Mouse (Mus musculus) frontal cortex, postnatal 10 days (tissue): Measurements from ENCODE around the gene Ppa1.

Experiments used
- DNase-seq, 2 experiments: peaks; one replicate each; pipeline ENCODE4 v3.0.0; 2022; ENCODE audit warnings: low spot score in 2 of 2, mixed read lengths in 1 of 2

The Ppa1 gene

DNA sequence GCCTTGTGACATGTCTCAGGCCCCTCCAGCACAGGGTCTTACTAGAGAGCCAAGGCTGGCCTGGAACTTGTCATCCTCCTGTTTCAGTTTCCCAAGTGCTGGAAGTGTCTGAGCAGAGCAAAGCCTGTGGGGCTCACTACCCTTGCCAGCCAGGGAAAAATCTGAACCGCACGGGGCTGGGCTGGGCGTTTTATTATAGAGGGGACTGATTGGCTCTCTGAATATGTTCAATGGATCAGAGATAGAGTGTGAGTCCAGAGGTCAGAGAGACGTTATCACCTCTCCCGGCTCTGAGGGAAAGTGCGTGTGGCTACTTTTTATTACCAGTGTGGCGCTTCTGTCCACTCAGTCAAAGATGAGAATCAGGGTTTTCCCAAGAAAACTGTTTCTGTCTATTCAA is 1.8 kb upstream of the Ppa1 start:
- no peak for DNase-seq

DNA sequence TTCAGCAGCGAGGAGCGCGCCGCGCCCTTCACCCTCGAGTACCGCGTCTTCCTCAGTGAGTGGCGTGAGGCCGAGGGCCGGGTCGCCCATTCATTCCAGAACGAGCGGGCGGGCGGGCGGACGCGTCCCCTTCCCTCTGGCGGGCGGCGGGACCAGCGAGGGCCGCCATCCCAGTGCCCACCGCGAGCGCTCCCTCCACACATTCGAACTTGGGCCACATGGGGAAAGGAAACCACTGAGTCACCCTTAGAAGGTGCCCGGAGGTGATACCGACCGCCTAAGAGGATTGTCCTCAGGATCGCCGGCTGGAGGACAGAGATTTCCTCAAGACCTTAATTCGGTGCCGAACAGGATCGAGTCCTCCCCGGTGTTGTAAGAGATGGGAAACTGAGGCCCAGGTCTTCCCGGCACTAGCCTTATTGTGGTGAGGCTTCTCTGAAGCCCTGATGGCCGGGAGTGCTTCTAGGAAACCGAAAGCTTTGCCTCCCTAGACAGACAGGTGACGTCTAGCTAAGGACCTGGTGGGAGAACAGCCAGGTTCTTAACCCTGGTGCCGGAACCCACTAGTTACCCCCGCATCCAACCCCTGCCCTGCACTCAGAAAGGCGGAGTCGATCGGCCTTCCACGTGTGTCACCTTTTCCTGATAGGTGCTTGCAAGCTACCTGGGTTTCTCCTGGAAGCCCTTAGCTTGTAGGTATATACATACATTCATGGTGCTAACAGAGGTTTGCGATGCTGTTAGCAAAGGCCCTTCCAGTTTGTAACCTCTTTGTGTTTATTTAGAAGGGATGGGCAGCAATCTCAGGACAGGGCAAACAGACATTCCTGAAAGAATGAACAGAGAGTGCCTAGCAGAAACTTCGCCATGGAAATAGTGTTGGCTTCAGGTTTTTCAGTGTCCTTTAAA is 639 bp downstream of the Ppa1 start:
- no peak for DNase-seq

DNA sequence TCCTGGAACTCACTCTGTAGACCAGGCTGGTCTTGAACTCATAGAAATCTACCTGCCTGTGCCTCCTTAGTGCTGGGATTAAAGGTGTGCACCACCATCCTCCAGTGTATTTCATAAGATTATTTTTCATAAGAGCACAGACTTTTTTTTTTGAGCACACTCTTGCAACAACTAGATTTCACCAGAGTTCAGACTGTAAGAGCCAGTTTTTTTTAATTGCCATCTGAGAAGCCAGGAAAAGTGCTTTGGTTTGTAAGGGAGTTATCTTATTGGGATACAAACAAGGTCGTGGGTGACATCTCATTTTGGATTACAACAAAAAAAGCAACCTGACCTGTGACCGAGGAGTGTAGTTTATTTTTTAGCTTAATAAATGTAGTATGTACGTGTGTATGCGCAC is 5.8 kb downstream of the Ppa1 start:
- no peak for DNase-seq

- no peak for DNase-seq
These were observed 6.3 kb downstream of the Ppa1 start for GRCm38 (mm10) chr10:61654691-61655090.

- no peak for DNase-seq
These were observed 6.8 kb downstream of the Ppa1 start for GRCm38 (mm10) chr10:61655188-61655587.

GRCm38 (mm10) chr10:61656928-61657882 is 8.9 kb downstream of the Ppa1 start:
- no peak for DNase-seq

DNA sequence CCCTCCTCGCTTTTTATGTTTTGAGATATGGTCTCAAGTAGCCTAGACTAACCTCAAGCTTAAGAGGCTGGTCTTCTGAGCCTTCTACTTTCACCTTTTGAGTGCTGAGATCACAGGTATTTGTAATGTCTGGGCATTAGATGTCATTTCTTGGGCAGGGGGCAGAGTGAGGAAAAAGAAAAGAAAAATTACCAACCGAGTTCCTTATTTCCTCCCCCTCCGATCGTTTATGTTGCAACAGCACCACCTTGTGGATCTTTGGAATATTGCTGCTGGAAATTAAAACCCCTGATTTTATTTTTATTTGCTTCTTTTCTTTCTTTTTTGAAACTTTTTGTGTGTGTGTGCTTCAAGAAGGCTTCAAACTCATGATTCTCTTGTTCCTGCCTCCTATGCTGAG is 9.6 kb downstream of the Ppa1 start:
- no peak for DNase-seq

GRCm38 (mm10) chr10:61661887-61662286 is 13.5 kb downstream of the Ppa1 start:
- DNase-seq, result no peak

DNA sequence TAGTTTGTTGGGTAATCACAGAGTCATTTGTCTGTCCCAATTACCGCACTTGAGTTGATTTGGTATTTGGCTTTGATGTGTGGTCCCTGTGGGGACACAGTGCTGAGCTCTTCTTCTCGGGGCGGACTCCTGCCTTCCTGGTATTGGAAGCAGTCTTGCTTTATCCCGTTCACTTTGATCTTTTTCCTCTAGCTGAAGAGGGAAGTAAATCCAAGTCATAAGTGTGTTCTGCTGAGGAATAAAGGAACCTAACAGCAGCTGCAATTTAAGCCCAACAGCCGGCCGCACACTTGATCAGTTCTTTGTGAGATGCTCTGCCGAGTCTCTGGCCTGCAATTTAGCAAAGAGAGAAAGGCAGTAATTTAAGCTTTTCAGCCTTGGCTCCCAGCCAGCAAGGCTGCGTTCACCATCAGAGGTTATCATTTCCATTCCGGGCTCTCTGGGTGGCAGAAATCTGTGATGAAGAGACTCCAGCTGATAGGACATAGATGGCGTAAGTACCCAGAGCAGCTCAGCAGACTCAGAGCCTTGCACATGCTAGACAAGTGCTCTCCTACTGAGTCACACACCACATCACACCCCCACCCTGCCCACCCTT is 14.1 kb downstream of the Ppa1 start:
- peak; percentile 39 to 45 for DNase-seq

GRCm38 (mm10) chr10:61665111-61665510 is 16.8 kb downstream of the Ppa1 start:
- no peak for DNase-seq

DNA sequence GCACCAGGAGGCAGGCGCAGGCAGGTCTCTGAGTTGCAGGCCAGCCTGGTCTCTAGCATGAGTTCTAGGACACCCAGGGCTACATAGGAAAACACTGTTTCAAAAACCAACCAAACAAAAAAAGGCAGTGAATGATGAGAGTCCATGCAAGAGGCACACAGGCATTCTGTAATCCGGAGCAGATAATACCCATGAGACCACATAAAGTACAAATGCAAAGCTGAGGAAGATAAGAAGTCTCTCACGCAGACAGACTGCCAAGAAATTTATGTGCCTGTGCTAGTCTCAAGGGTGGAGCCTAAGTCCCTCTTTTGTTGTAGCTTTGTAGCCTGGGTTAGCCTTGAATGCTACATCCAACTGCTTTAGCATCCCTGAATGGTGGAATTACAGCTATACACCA is 17.3 kb downstream of the Ppa1 start:
- no peak for DNase-seq

DNA sequence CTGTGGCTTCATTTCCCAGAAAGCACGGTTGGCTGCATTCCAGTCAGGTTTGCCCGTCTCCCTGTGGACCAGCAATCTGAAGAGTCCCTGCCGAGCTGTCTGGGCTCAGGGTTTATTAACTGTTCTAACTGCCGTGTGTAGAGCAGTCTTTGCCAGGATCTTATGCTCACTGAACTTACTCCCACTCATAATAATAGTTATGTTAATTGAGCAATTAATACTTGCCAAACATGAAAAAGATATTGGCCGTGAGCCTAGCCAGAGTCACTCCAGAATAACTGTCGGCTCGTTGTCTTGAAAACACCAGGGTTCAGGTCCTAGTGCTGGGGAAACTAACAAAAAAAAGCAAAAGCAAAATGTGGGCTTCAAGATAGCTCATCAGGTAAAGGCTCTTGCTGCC is 20.9 kb downstream of the Ppa1 start:
- DNase-seq, result no peak

- no peak for DNase-seq
These were observed 21.5 kb downstream of the Ppa1 start for GRCm38 (mm10) chr10:61669896-61670295.

DNA sequence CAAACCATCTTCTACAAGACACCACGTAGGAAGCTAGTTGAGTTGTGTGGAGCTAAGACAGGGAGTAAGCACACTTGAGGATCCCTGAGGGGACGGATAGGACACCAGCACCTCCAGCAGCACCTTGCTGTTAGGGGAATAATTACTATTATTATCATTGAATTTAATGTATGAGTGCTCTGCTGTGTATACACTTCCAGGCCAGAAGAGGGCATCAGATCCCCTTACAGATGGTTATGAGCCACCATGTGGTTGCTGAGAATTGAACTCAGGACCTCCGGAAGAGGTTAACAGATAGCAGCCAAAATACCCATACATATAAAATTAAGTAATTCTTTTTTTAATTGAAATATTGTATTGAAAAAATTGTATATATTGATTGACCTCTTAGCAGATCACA is 22.4 kb downstream of the Ppa1 start:
- DNase-seq, result no peak

- DNase-seq, result no peak
These were observed 27.6 kb downstream of the Ppa1 start for GRCm38 (mm10) chr10:61675935-61676334.

- no peak for DNase-seq
These were observed 31.2 kb downstream of the Ppa1 start for GRCm38 (mm10) chr10:61679545-61679944.

DNA sequence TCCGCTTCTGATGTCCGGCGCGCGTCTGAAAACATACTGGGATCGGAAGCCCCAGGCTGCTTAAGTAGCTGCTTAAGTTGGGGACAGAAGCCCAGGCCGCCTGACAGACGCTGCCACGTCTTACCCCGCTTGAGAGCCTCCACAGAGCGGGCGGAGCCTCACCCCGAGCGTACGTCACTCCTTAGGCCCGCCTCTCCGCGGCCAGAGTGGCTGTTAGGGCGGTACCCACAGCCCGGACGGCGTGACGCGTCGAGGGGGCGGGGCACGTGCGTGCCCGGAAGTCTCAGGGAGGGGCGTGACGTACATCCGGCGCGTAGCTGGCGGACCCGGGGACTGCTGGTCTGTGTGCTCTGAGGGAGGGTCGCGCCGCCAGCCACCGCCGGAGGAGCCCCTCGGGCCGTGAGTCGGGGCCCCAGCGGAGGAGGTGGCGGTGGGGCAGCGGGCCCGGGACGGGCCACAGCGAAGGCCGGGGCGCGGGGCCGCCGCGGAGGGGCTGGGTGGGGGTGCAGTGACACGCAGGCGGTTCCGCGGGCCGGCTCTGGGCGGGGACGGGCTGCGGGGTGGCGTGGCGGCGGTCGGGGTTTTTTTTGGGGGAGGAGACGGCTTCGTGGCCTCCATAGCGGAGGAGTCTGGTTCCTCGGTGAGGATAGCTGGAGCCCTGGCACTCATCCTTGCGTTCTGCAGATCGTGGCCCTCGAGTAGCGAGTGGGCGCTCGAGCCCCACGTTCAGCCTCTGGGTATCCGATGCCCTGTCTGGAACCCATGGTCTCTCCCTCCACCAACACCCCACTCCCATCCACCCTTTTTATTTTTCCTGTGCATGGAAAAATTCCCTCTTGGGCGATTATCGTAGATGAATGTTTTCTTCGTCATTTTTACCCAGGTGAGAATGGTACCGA is 31.9 kb downstream of the Ppa1 start, which contains the start of gene Sar1a:
Gene Sar1a, plus strand, starts transcription at position 285 of the 899 bp plus-strand sequence.
- peak; percentile 96 to 98 for DNase-seq

DNA sequence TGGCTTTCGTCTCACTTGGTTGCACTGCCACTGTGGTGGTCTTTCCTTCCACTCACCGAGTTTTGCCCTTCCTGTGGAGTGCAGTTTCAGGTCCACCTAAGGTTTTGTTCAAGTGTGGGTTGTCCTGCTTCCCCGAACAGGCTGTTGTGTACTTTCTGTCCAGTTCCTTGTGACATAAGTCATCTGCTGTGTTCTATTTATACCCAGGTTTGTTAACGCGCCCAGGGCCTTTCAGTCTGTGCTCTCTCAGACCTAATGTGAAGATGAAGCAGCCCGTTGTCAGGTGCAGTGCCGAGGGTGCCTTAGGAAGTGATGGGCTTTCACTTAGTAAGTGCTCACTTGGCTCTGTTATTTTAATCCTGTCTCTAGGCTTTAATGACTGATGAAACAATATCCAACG is 41.1 kb downstream of the Ppa1 start:
- no peak for DNase-seq

DNA sequence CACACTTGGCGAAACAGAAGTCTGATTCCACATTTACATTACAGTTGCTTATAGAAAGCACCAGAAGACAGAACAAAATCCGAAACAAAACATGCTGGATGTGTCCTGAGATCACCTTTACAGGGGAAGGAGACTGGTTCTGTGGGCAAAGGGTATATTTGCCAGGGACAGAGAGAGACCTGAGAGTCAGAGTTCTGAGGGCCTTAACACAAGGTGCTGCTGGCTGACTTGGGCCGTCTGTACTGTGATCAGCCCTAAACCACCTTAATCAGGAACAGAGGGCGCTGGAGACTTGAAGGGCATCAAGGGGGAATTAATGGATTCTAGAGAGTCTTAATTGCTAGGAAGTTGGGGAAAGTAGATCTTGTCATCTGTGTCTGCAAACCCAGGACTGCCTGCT is 45.2 kb downstream of the Ppa1 start:
- DNase-seq, result no peak

DNA sequence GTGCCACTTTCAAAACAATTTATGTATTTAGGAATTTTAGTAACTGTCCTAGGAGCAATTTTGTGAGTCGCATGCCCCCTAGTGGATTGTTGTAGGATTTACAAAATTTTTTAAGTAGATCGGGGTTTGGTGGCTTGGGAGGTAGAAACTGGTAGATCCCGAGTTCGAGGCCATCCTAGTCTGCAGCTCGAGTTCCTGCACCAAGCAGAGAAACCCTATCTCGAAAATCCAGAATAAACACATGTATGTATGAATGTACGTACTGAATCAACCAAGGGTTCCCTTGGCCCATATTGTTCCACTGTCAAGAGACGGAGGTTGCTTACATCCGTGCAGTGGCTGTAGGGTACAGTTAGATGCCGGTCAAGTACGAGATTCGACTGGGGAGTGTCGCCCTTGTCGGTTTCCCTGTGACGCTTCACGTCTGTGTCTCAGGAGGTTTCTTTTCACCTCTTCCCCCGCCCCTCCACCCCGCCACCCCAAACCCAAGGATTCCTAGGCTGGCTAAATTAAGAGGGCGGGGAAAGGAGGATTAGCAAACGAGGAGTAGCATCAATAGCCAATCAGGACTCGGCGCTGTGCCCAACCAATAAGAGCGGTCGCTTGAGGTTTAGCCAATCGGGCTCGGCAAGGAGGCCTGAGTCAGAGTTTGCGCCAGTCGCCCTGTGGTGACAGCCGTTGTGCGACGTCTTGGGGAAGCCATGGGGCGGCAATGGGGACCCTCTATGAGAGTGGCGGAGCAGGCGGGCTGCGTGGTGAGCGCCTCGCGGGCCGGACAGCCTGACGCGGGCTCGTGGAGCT is 46.7 kb downstream of the Ppa1 start, which contains the start of gene Tysnd1:
Gene Tysnd1, plus strand, starts transcription at position 645 of the 801 bp plus-strand sequence.
- peak; percentile 96 to 97 for DNase-seq
